Mouse (Mus musculus): Measurements from ENCODE around the gene Dhx32. TPM values are rescaled to one million over a fixed set of nuclear protein-coding genes. Genes with fewer than 3 reads are reported as not detected.

Dhx32 gene
- polyA plus RNA-seq, 1 experiment from 2014 or later = 32.7 TPM

GRCm38 (mm10) chr7:133684110-133684509, 98.4 kb downstream of the Dhx32 start:
- Histone ChIP-seq H3K4me1 (ENCODE audit: control insufficient read depth in 2 of 2, insufficient read depth in 2 of 2, low read length in 2 of 2) (peaks cover 6 to 8% of the 10 kb centered on the region in 2 experiments; a peak in 3 of 4 replicates), H3K4me3 (ENCODE audit: control insufficient read depth in 1 of 2, insufficient read depth in 1 of 2, low read depth in 1 of 2, low read length in 2 of 2) (no peak overlapping the region), H3K4me2 (ENCODE audit: low read length) (no peak overlapping the region), H3K36me3 (ENCODE audit: control insufficient read depth, insufficient read depth, low read length) (peaks cover 14% of the 10 kb centered on the region), H3K27me3 (ENCODE audit: control insufficient read depth, insufficient read depth, low read length) (no peaks in the 10 kb centered on the region), H3K27ac (replicated peaks in 1 of 2; ENCODE audit: control insufficient read depth in 1 of 2, insufficient read depth in 1 of 2, low read depth in 2 of 2, low read length in 2 of 2) (no peak overlapping the region), H3K9me3 (ENCODE audit: control insufficient read depth, low read length) (peaks cover 22% of the 10 kb centered on the region), H3K9ac (ENCODE audit: low read length) (no peak overlapping the region)
- no peak for ATAC-seq (ENCODE audit: insufficient number of reproducible peaks, insufficient read depth, low FRiP score, low read depth)
- WGBS = 80% methylated on average over 5 of the region's 5 CpGs

- no peak overlapping the region for H3K4me2 ChIP-seq (ENCODE audit: low read length)
- H3K36me3 ChIP-seq (ENCODE audit: control insufficient read depth, insufficient read depth, low read length) = peaks cover 10% of the 10 kb centered on the region
- no peak overlapping the region for H3K9ac ChIP-seq (ENCODE audit: low read length)
- no peaks in the 10 kb centered on the region for H3K27me3 ChIP-seq (ENCODE audit: control insufficient read depth, insufficient read depth, low read length)
- no peak overlapping the region for H3K27ac ChIP-seq (replicated peaks in 1 of 2; ENCODE audit: control insufficient read depth in 1 of 2, insufficient read depth in 1 of 2, low read depth in 2 of 2, low read length in 2 of 2)
- ATAC-seq (ENCODE audit: insufficient number of reproducible peaks, insufficient read depth, low FRiP score, low read depth) = no peak
- H3K9me3 ChIP-seq (ENCODE audit: control insufficient read depth, low read length) = peaks cover 17% of the 10 kb centered on the region
- 79% methylated on average over 5 of the region's 5 CpGs for WGBS
- peaks cover 6 to 8% of the 10 kb centered on the region in 2 experiments; a peak in 3 of 4 replicates for H3K4me1 ChIP-seq (ENCODE audit: control insufficient read depth in 2 of 2, insufficient read depth in 2 of 2, low read length in 2 of 2)
- no peak overlapping the region for H3K4me3 ChIP-seq (ENCODE audit: control insufficient read depth in 1 of 2, insufficient read depth in 1 of 2, low read depth in 1 of 2, low read length in 2 of 2)
Observed at GRCm38 (mm10) chr7:133683626-133684025, 98.9 kb downstream of the Dhx32 start.

GRCm38 (mm10) chr7:133679961-133680360, 102.6 kb downstream of the Dhx32 start, which contains the start of gene Mmp21:
Gene Mmp21, minus strand, starts transcription at chr7:133680061.
- peaks cover 6 to 8% of the 10 kb centered on the region in 2 experiments; a peak in 3 of 4 replicates for H3K4me1 ChIP-seq (ENCODE audit: control insufficient read depth in 2 of 2, insufficient read depth in 2 of 2, low read length in 2 of 2)
- no peak within 1 kb of the TSS for H3K4me2 ChIP-seq (ENCODE audit: low read length)
- H3K27me3 ChIP-seq (ENCODE audit: control insufficient read depth, insufficient read depth, low read length) = no peaks in the 10 kb centered on the region
- no peak within 1 kb of the TSS for H3K27ac ChIP-seq (replicated peaks in 1 of 2; ENCODE audit: control insufficient read depth in 1 of 2, insufficient read depth in 1 of 2, low read depth in 2 of 2, low read length in 2 of 2)
- 0 out of 2 replicates have a peak, but pooled peaks cover 7% of the 10 kb centered on the region for H3K9me3 ChIP-seq (ENCODE audit: control insufficient read depth, low read length)
- H3K36me3 ChIP-seq (ENCODE audit: control insufficient read depth, insufficient read depth, low read length) = 0 out of 2 replicates have a peak, but pooled peaks cover 3% of the 10 kb centered on the region
- no peak within 1 kb of the TSS for H3K9ac ChIP-seq (ENCODE audit: low read length)
- no peak within 1 kb of the TSS for H3K4me3 ChIP-seq (ENCODE audit: control insufficient read depth in 1 of 2, insufficient read depth in 1 of 2, low read depth in 1 of 2, low read length in 2 of 2)
- 81% methylated on average over 3 of the region's 3 CpGs for WGBS
- no peak for ATAC-seq (ENCODE audit: insufficient number of reproducible peaks, insufficient read depth, low FRiP score, low read depth)

GRCm38 (mm10) chr7:133679439-133679838, 103.1 kb downstream of the Dhx32 start:
- Histone ChIP-seq H3K27ac (replicated peaks in 1 of 2; ENCODE audit: control insufficient read depth in 1 of 2, insufficient read depth in 1 of 2, low read depth in 2 of 2, low read length in 2 of 2) (no peak overlapping the region), H3K4me3 (ENCODE audit: control insufficient read depth in 1 of 2, insufficient read depth in 1 of 2, low read depth in 1 of 2, low read length in 2 of 2) (no peak overlapping the region), H3K36me3 (ENCODE audit: control insufficient read depth, insufficient read depth, low read length) (peaks cover 6% of the 10 kb centered on the region; the same call in 1 of the 2 replicates), H3K4me2 (ENCODE audit: low read length) (no peak overlapping the region), H3K27me3 (ENCODE audit: control insufficient read depth, insufficient read depth, low read length) (no peaks in the 10 kb centered on the region), H3K9me3 (ENCODE audit: control insufficient read depth, low read length) (0 out of 2 replicates have a peak, but pooled peaks cover 4% of the 10 kb centered on the region), H3K9ac (ENCODE audit: low read length) (no peak overlapping the region), H3K4me1 (ENCODE audit: control insufficient read depth in 2 of 2, insufficient read depth in 2 of 2, low read length in 2 of 2) (peaks cover 6 to 8% of the 10 kb centered on the region in 2 experiments; a peak in 3 of 4 replicates)
- 0 out of 2 replicates have a peak, but pooled peaks have one; percentile 29 for ATAC-seq (ENCODE audit: insufficient number of reproducible peaks, insufficient read depth, low FRiP score, low read depth)
- WGBS = 34% methylated on average over 4 of the region's 4 CpGs

DNA sequence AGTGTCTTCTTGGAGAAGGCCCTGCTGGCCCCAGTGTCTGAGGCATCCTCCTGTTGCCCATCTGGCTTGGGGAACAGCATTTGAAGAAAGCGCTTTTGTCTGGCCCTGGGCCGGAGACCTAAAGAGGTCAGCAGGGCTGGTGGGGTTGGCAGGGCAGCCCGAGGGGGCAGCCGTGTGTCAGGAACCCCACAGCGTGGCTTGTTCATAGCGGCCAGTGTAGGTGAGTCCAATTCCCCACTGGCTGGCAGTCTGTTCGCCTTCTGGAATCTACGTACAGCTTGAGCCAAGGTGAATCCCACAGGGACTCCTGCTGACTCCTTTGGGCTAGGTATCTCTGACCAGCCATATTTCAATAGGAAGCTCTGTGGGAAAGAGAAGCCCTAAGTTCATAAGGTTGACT, 103.8 kb downstream of the Dhx32 start:
- peaks cover 6 to 8% of the 10 kb centered on the region in 2 experiments; a peak in 3 of 4 replicates for H3K4me1 ChIP-seq (ENCODE audit: control insufficient read depth in 2 of 2, insufficient read depth in 2 of 2, low read length in 2 of 2)
- no peak for ATAC-seq (ENCODE audit: insufficient number of reproducible peaks, insufficient read depth, low FRiP score, low read depth)
- H3K4me3 ChIP-seq (ENCODE audit: control insufficient read depth in 1 of 2, insufficient read depth in 1 of 2, low read depth in 1 of 2, low read length in 2 of 2) = no peak overlapping the region
- H3K9me3 ChIP-seq (ENCODE audit: control insufficient read depth, low read length) = no peaks in the 10 kb centered on the region
- no peak overlapping the region for H3K27ac ChIP-seq (replicated peaks in 1 of 2; ENCODE audit: control insufficient read depth in 1 of 2, insufficient read depth in 1 of 2, low read depth in 2 of 2, low read length in 2 of 2)
- 90% methylated on average over 8 of the region's 8 CpGs for WGBS
- H3K4me2 ChIP-seq (ENCODE audit: low read length) = no peak overlapping the region
- peaks cover 13% of the 10 kb centered on the region for H3K36me3 ChIP-seq (ENCODE audit: control insufficient read depth, insufficient read depth, low read length)
- no peaks in the 10 kb centered on the region for H3K27me3 ChIP-seq (ENCODE audit: control insufficient read depth, insufficient read depth, low read length)
- no peak overlapping the region for H3K9ac ChIP-seq (ENCODE audit: low read length)

- Histone ChIP-seq H3K9ac (ENCODE audit: low read length) (no peak overlapping the region), H3K36me3 (ENCODE audit: control insufficient read depth, insufficient read depth, low read length) (peaks cover 38% of the 10 kb centered on the region), H3K27me3 (ENCODE audit: control insufficient read depth, insufficient read depth, low read length) (no peaks in the 10 kb centered on the region), H3K4me1 (ENCODE audit: control insufficient read depth in 2 of 2, insufficient read depth in 2 of 2, low read length in 2 of 2) (peaks cover 6 to 8% of the 10 kb centered on the region in 2 experiments; a peak in 3 of 4 replicates), H3K4me3 (ENCODE audit: control insufficient read depth in 1 of 2, insufficient read depth in 1 of 2, low read depth in 1 of 2, low read length in 2 of 2) (no peak overlapping the region), H3K27ac (replicated peaks in 1 of 2; ENCODE audit: control insufficient read depth in 1 of 2, insufficient read depth in 1 of 2, low read depth in 2 of 2, low read length in 2 of 2) (no peak overlapping the region), H3K9me3 (ENCODE audit: control insufficient read depth, low read length) (no peaks in the 10 kb centered on the region), H3K4me2 (ENCODE audit: low read length) (no peak overlapping the region)
- ATAC-seq (ENCODE audit: insufficient number of reproducible peaks, insufficient read depth, low FRiP score, low read depth) = no peak
- 72% methylated on average over 9 of the region's 9 CpGs for WGBS
Observed at GRCm38 (mm10) chr7:133676002-133676401, 106.5 kb downstream of the Dhx32 start.

Other genes starting within 250 kb of the Dhx32 start
- gene Tex36, start 180.6 kb downstream of the Dhx32 start, polyA plus RNA-seq (2014; fragmentation: Nextera tagmentation; extraction: Ambion mirVana) = not detected in 2 replicates
- gene Edrf1, start 145.2 kb downstream of the Dhx32 start, polyA plus RNA-seq (2014; fragmentation: Nextera tagmentation; extraction: Ambion mirVana) = 11.9 and 14.3 TPM in 2 replicates
- 0.24 TPM in 1 of 2 replicates, not detected in the other for gene Mmp21, start 102.7 kb downstream of the Dhx32 start, polyA plus RNA-seq (2014; fragmentation: Nextera tagmentation; extraction: Ambion mirVana)
- 72.7 and 73.3 TPM in 2 replicates for gene Bccip, start 73.4 kb downstream of the Dhx32 start, polyA plus RNA-seq (2014; fragmentation: Nextera tagmentation; extraction: Ambion mirVana)
- 33.7 and 34.8 TPM in 2 replicates for gene Uros, start 72.7 kb downstream of the Dhx32 start, polyA plus RNA-seq (2014; fragmentation: Nextera tagmentation; extraction: Ambion mirVana)
- not detected in 2 replicates for gene Fank1, start 5.9 kb downstream of the Dhx32 start, polyA plus RNA-seq (2014; fragmentation: Nextera tagmentation; extraction: Ambion mirVana)